Mouse (Mus musculus) layer of hippocampus, adult 6 months (tissue): ENCODE results near the gene Defa28. TPM values are rescaled to one million over a fixed set of nuclear protein-coding genes. Genes with fewer than 3 reads are reported as not detected.

Source experiments
- long read RNA-seq, 2 experiments: library from polyadenylated mRNA; unstranded; transcript quantifications; one replicate each; pipeline ENCODE4 v2.0.0; 2019 to 2020
- polyA plus RNA-seq: library from polyadenylated mRNA; unstranded; fragments of <200 nt; fragmentation: Nextera tagmentation; gene quantifications from 2 replicates; pipeline ENCODE4 v1.2.3, GENCODE M21; 2021

Defa28 gene
- not detected in 2 replicates for polyA plus RNA-seq
- long read RNA-seq, experiment 1: 0 reads
- long read RNA-seq, experiment 2: 0 reads

GRCm38 (mm10) chr8:21582706-21583105 lies at the start of gene Defa28:
Gene Defa28, plus strand, starts transcription at chr8:21583006.

GRCm38 (mm10) chr8:21565086-21565485 lies 17.7 kb upstream of the Defa28 start, which contains the start of gene Defa37:
Gene Defa37, plus strand, starts transcription at chr8:21565386.

GRCm38 (mm10) chr8:21594408-21594807 lies 11.6 kb downstream of the Defa28 start, which contains the start of gene Gm7861:
Gene Gm7861, minus strand, starts transcription at chr8:21594508.

GRCm38 (mm10) chr8:21617883-21618282 lies 35.1 kb downstream of the Defa28 start, which contains the start of gene Defa26:
Gene Defa26, plus strand, starts transcription at chr8:21618183.

Other genes with a start within 250 kb of the Defa28 start
- not detected in 2 replicates for gene Defa2, start 204.5 kb upstream of the Defa28 start, polyA plus RNA-seq
- gene Defa33, start 191.2 kb upstream of the Defa28 start, polyA plus RNA-seq: not detected in 2 replicates
- gene Defa36, start 155.6 kb upstream of the Defa28 start, polyA plus RNA-seq: not detected in 2 replicates
- gene Gm7849, start 126.4 kb upstream of the Defa28 start, polyA plus RNA-seq: not detected in 2 replicates
- not detected in 2 replicates for gene Defa20, start 73.7 kb upstream of the Defa28 start, polyA plus RNA-seq
- gene Defa32, start 54.0 kb upstream of the Defa28 start, polyA plus RNA-seq: not detected in 2 replicates
- gene Defa37, start 17.6 kb upstream of the Defa28 start, polyA plus RNA-seq: not detected in 2 replicates
- gene Gm7861, start 11.5 kb downstream of the Defa28 start, polyA plus RNA-seq: not detected in 2 replicates
- gene Defa26, start 35.2 kb downstream of the Defa28 start, polyA plus RNA-seq: not detected in 2 replicates
- not detected in 2 replicates for gene Defa17, start 72.8 kb downstream of the Defa28 start, polyA plus RNA-seq
- gene Defa34, start 82.8 kb downstream of the Defa28 start, polyA plus RNA-seq: not detected in 2 replicates
- not detected in 2 replicates for gene AY761184, start 120.6 kb downstream of the Defa28 start, polyA plus RNA-seq
- not detected in 2 replicates for gene Defa24, start 151.5 kb downstream of the Defa28 start, polyA plus RNA-seq
- not detected in 2 replicates for gene Defb50, start 240.5 kb downstream of the Defa28 start, polyA plus RNA-seq